Mouse (Mus musculus) hindbrain, embryonic 14.5 days (tissue): ENCODE measurements around the gene Mapk8ip3. TPM values are rescaled to one million over a fixed set of nuclear protein-coding genes. Genes with fewer than 3 reads are reported as not detected.

Experiments used
- ATAC-seq: fragments of 200-750 bp; cut with Nextera tagmentation; 2 replicates; pipeline ENCODE4 v1.8.0; 2017; ENCODE audit warnings: moderate number of reproducible peaks, mild to moderate bottlenecking, moderate TSS enrichment, moderate library complexity; ENCODE audit not compliant: low FRiP score
- DNase-seq: peaks from one replicate; pipeline ENCODE4 v3.0.0-alpha.2; 2015; ENCODE audit warnings: low spot score
- H3K27ac ChIP-seq: fragments of 300-500 bp; sonication (generic); 2 replicates; pipeline ENCODE4 v1.5.1; 2014; ENCODE audit warnings: mild to moderate bottlenecking, moderate library complexity
- H3K27me3 ChIP-seq: fragments of 300-500 bp; sonication (generic); 2 replicates; pipeline ENCODE4 v1.6.1; 2014; ENCODE audit warnings: mild to moderate bottlenecking, low read length, mixed read lengths; ENCODE audit not compliant: control insufficient read depth, insufficient read depth
- H3K36me3 ChIP-seq: fragments of 300-500 bp; sonication (generic); replicated peaks from 2 replicates; pipeline ENCODE4 v1.6.1; 2014; ENCODE audit not compliant: control insufficient read depth, insufficient read depth
- H3K4me1 ChIP-seq: fragments of 300-500 bp; sonication (generic); replicated peaks from 2 replicates; pipeline ENCODE4 v1.6.1; 2014; ENCODE audit warnings: antibody characterized with exemption, low read length, mixed read lengths; ENCODE audit not compliant: control insufficient read depth, insufficient read depth
- H3K4me2 ChIP-seq: fragments of 300-500 bp; sonication (generic); replicated peaks from 2 replicates; pipeline ENCODE4 v1.6.1; 2014; ENCODE audit warnings: mild to moderate bottlenecking, moderate library complexity
- H3K4me3 ChIP-seq: fragments of 300-500 bp; sonication (generic); replicated peaks from 2 replicates; pipeline ENCODE4 v1.5.1; 2014; ENCODE audit warnings: mild to moderate bottlenecking, low read length
- H3K9ac ChIP-seq: fragments of 300-500 bp; sonication (generic); 2 replicates; pipeline ENCODE4 v1.6.1; 2014
- H3K9me3 ChIP-seq: fragments of 300-500 bp; sonication (generic); 2 replicates; pipeline ENCODE4 v1.6.1; 2016; ENCODE audit warnings: low read length; ENCODE audit not compliant: control insufficient read depth
- WGBS: fragments of 180-500 bp; shearing (Covaris S2); extraction: QIAGEN DNeasy Blood & Tissue Kit; methylation state at CpG from one replicate; pipeline ENCODE4 v1.1.7; 2014; 5-methylcytosine and 5-hydroxymethylcytosine counted together
- polyA plus RNA-seq: library from polyadenylated mRNA; unstranded; fragments of >200 nt; fragmentation: Nextera tagmentation; extraction: Ambion mirVana; gene quantifications from 2 replicates; pipeline ENCODE4 v1.2.1, GENCODE M21; 2014

Gene Mapk8ip3
- polyA plus RNA-seq, 1 experiment from 2014 or later = 86.0 TPM

DNA sequence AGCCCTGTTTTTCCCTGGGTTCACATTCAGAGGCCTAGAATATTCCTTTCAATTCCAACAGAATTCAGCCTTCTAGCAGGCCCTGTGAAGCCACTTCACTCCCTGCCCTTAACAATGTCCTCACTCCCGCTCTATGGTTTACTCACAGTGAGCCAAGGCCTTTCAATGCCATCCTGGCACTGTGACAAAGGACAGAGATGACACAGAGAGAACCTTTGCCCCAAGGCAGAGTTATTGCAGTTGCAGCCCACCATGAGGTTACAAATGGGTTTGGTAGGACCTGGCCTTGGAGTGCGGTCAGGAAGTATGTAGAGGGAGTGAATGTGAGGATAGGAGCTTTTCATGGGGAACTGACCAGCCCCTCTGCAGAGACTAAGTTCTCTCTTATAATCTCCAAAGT, 29.2 kb downstream of the Mapk8ip3 start:
- DNase-seq (no peak), ATAC-seq (no peak)
- Histone ChIP-seq H3K4me3 (no peak overlapping the region), H3K4me2 (no peak overlapping the region), H3K27ac (no peak overlapping the region), H3K36me3 (peaks cover 100% of the 10 kb centered on the region), H3K27me3 (no peaks in the 10 kb centered on the region), H3K9me3 (no peaks in the 10 kb centered on the region), H3K9ac (no peak overlapping the region), H3K4me1 (no peaks in the 10 kb centered on the region)
- WGBS = 98% methylated on average over 2 of the region's 2 CpGs

DNA sequence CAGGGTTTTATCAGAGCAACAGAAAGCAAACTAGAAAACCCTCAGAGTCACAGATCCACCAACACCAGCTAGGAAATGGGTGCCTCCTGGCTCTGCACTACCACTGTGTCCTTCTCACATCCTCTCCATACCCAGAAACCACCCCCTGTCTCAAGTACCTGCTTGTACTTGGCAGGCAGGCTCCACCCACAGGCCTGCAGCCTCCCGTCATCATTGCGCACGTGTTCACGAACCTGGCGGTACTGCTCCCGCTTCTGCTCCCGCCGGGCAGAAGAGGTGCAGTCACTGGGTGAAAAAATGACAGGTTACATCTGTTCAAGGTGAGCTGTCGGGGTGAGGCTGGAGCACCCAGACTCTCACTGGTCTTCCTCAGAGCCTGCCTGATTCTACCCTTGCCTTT, 33.0 kb downstream of the Mapk8ip3 start:
- Histone ChIP-seq H3K4me3 (no peak overlapping the region), H3K27me3 (no peaks in the 10 kb centered on the region), H3K27ac (no peak overlapping the region), H3K9ac (no peak overlapping the region), H3K9me3 (no peaks in the 10 kb centered on the region), H3K4me2 (no peak overlapping the region), H3K4me1 (no peaks in the 10 kb centered on the region), H3K36me3 (peaks cover 100% of the 10 kb centered on the region)
- 92% methylated on average over 9 of the region's 9 CpGs for WGBS
- DNase-seq = no peak
- ATAC-seq = no peak

DNA sequence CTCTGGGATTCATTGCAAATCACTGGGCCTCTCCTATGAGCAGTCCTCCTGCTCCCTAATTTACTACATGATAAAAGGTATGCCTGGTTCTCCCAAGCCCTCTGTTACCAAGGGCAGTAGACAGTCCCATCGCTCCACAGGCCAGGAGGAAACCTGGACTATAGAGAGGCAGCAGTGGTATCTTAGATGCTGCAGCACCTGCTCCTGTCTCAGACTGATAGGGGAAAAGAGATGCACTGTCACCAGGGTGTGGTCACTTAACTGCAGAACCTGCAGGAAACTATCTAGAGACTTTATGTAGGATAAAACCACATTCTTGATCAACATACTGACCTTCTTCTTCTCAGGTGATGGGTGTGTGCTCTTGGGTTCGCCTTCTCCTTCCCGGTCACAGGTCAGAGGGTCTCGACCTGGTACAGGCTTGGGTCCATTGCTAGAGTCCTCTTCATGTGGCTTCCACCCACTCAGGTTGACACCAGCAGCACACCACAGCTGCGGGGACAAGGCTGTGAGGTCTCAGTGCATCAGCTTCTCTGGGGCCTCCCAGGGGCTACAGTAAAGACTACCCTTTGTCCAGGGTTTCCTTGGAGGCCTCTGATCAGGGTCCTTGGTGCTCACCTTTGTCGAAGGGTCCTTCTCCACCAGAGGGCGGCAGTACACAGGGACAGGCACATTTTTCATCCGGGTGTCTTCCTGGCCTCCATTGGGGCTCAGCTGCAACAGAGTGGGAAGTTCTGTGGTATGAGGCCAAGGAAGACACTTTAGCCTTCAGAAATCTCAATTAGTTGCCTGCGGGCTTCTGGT, 33.9 kb downstream of the Mapk8ip3 start:
- Histone ChIP-seq H3K9me3 (no peaks in the 10 kb centered on the region), H3K9ac (no peak overlapping the region), H3K36me3 (peaks cover 100% of the 10 kb centered on the region), H3K4me1 (peaks cover 3% of the 10 kb centered on the region; the same call in 1 of the 2 replicates), H3K27ac (no peak overlapping the region), H3K4me2 (no peak overlapping the region), H3K4me3 (no peak overlapping the region), H3K27me3 (no peaks in the 10 kb centered on the region)
- 69% methylated on average over 9 of the region's 9 CpGs for WGBS
- ATAC-seq = no peak
- DNase-seq = no peak

DNA sequence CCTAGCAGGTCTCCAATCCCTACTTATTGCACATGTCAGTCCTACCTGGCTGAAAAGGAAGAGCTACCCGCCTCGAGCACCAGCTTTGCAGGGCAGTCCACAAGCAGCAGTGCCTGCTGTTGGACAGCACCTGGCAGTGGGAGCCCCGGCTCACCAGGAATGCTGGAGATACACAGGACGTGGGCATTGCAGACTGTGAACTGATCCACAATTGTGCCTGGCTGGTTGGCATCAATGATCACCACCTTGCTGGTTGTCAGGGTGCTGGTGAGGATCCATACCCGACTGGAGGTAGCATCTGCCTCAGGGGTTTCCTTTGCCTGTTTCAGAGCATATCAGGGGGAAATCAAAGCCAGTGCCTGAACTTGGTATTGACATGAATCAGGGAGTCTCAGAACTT, 34.7 kb downstream of the Mapk8ip3 start:
- H3K4me2 ChIP-seq = no peak overlapping the region
- DNase-seq (no peak), ATAC-seq (no peak)
- H3K36me3 ChIP-seq = peaks cover 100% of the 10 kb centered on the region
- H3K4me1 ChIP-seq = peaks cover 10% of the 10 kb centered on the region; the same call in 1 of the 2 replicates
- 88% methylated on average over 5 of the region's 5 CpGs for WGBS
- H3K27me3 ChIP-seq = no peaks in the 10 kb centered on the region
- no peaks in the 10 kb centered on the region for H3K9me3 ChIP-seq
- H3K27ac ChIP-seq = no peak overlapping the region
- H3K4me3 ChIP-seq = no peak overlapping the region
- no peak overlapping the region for H3K9ac ChIP-seq

DNA sequence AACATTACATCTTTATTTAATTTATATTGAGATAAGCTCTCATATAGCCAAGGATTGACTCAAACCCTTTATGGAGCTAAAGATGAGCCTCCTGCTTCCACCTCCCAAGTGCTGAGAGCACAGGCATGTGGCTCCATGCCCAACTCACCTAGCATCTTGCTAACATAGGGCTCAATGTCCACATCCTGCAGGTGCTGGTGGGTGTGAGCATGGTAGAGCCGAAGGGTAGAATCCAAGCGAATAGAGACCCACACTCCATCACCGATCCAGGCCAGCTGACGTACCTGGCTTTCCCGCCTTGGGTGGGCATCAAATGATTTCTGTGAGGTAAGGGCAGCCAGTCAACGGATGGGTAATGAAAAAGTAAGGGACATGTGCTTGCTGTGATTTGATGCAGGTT, 36.8 kb downstream of the Mapk8ip3 start:
- peaks cover 79% of the 10 kb centered on the region for H3K36me3 ChIP-seq
- no peak overlapping the region for H3K27ac ChIP-seq
- peaks cover 22% of the 10 kb centered on the region for H3K4me1 ChIP-seq
- H3K4me3 ChIP-seq = no peak overlapping the region
- DNase-seq (no peak), ATAC-seq (no peak)
- no peaks in the 10 kb centered on the region for H3K27me3 ChIP-seq
- no peak overlapping the region for H3K4me2 ChIP-seq
- no peak overlapping the region for H3K9ac ChIP-seq
- 96% methylated on average over 6 of the region's 6 CpGs for WGBS
- no peaks in the 10 kb centered on the region for H3K9me3 ChIP-seq

DNA sequence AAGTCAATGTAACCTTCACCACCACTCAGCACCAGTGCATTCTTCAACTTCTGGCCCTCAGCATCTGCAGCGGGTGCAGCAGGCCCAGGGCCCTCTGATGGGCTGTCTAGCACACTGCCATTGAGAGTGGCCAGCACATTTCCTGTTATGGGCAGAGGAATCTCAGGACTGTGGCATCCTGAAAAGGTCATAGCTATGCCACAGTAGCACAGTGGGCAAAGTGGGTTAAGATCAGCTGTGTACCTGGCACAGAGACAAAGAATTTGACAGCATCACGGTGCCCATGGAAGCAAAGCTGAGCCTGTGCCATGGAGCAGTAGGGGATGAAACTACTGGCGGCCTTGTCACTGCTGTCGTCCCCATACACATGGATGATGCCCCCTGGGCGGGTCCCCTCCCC, 37.6 kb downstream of the Mapk8ip3 start:
- Histone ChIP-seq H3K4me3 (no peak overlapping the region), H3K27me3 (no peaks in the 10 kb centered on the region), H3K27ac (no peak overlapping the region), H3K4me2 (no peak overlapping the region), H3K9me3 (no peaks in the 10 kb centered on the region), H3K36me3 (peaks cover 70% of the 10 kb centered on the region), H3K4me1 (peaks cover 26% of the 10 kb centered on the region), H3K9ac (no peak overlapping the region)
- no peak for ATAC-seq
- DNase-seq = no peak
- 83% methylated on average over 5 of the region's 5 CpGs for WGBS

DNA sequence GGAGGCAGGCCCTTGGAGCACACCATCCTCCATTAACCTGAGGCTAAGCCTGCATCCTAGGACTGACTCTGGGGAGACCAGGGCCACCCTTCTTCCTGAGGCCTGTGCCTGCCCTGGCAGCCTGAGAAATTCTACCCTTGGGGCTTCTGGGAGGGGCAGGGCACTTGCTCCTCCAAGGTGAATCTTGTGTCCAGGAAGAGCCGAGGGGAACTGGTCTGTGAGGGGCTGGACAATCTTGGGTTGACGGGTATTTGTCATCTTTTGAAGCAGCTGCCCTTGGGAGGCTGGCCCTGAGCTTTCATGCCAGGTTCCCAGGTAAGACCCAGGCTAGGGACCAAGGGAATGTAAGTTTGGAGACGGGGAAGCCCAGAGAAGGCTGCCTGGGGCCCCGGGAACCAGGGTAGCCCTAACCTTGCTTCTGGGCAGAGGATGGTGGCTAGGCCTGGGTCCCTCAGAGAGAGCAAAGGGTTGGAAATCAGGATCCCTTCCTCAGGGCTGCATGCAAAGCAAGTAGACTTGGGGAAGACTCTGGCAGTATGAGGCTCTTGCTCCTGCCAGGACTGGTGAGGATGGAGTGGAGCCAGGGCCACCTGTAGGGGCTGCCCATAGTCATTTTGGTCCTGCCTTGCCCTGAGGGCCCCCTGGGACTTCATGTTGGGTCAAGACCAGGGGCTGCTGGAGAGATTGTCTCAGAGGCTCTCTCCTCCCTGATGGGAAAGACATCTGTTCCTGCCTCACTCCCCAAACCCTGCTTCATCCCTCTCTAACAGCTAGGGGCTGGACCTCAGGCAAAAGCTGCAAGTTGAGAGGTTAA, 38.5 kb downstream of the Mapk8ip3 start:
- WGBS = 82% methylated on average over 4 of the region's 4 CpGs
- Histone ChIP-seq H3K9me3 (no peaks in the 10 kb centered on the region), H3K9ac (no peak overlapping the region), H3K4me3 (no peak overlapping the region), H3K27me3 (no peaks in the 10 kb centered on the region), H3K36me3 (peaks cover 68% of the 10 kb centered on the region), H3K4me1 (peaks cover 34% of the 10 kb centered on the region), H3K4me2 (0 out of 2 replicates have a peak overlapping the region, but pooled peaks have one; percentile 97), H3K27ac (no peak overlapping the region)
- ATAC-seq (no peak), DNase-seq (no peak)

DNA sequence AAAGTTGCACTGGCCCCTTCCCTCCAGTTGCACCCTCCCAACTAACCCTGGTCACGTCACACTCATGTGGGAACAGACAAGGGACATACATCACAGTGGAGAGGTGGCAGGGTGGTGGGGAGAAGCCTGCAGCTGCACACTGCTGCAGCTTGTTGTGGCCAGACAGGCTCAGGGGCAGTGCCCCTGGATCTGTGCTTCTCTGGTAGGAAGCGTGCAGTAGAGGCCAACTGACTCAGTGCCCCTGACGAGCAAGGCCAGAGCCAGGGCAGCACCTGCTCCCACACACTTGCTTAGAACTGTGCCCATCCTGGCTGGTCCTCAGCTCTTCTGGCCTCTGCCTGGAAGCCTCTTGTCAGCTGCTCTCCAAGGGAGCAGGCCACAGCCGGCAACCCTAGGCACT, 39.2 kb downstream of the Mapk8ip3 start:
- Histone ChIP-seq H3K36me3 (peaks cover 68% of the 10 kb centered on the region), H3K9ac (peak overlapping the region; percentile 88), H3K27ac (no peak overlapping the region), H3K4me1 (peaks cover 34% of the 10 kb centered on the region), H3K4me3 (peak overlapping the region; percentile 71; the same call in 1 of the 2 replicates), H3K9me3 (no peaks in the 10 kb centered on the region), H3K27me3 (no peaks in the 10 kb centered on the region), H3K4me2 (peak overlapping the region; percentile 97)
- ATAC-seq (no peak), DNase-seq (no peak)
- 78% methylated on average over 4 of the region's 4 CpGs for WGBS

DNA sequence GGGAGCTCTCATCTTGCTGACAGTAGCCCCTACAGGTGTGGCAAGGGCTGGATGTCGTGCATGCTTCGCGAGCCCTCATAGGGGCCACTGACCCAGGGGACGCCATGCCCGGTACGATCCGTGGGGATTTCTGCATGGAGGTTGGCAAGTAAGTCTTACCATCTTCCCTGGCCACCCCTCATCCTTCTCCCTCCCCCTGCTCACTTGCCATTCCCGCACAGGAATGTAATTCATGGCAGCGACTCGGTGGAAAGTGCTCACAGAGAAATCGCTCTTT, 39.8 kb downstream of the Mapk8ip3 start:
- WGBS = 31% methylated on average over 11 of the region's 11 CpGs
- no peaks in the 10 kb centered on the region for H3K9me3 ChIP-seq
- H3K4me2 ChIP-seq = peak overlapping the region; percentile 97
- H3K4me1 ChIP-seq = peaks cover 34% of the 10 kb centered on the region
- ATAC-seq (no peak), DNase-seq (no peak)
- peak overlapping the region; percentile 71 for H3K4me3 ChIP-seq
- no peaks in the 10 kb centered on the region for H3K27me3 ChIP-seq
- peak overlapping the region; percentile 85 for H3K27ac ChIP-seq
- H3K36me3 ChIP-seq = peaks cover 68% of the 10 kb centered on the region
- H3K9ac ChIP-seq = peak overlapping the region; percentile 88
